Mouse (Mus musculus) embryonic facial prominence, embryonic 13.5 days (tissue): ENCODE results near the gene Notch4. TPM values are rescaled to one million over a fixed set of nuclear protein-coding genes. Genes with fewer than 3 reads are reported as not detected.

Experiments
- ATAC-seq: fragments of 200-750 bp; cut with Nextera tagmentation; 2 replicates; pipeline ENCODE4 v1.8.0; 2017; ENCODE audit warnings: low read depth; ENCODE audit not compliant: insufficient number of reproducible peaks, insufficient read depth, low FRiP score, low TSS enrichment
- H3K27ac ChIP-seq: fragments of 300-500 bp; sonication (generic); 2 replicates; pipeline ENCODE4 v1.5.1; 2015; ENCODE audit warnings: moderate library complexity, mild to moderate bottlenecking, inconsistent platforms
- H3K27me3 ChIP-seq: fragments of 300-500 bp; sonication (generic); 2 replicates; pipeline ENCODE4 v1.6.1; 2015; ENCODE audit warnings: mild to moderate bottlenecking, inconsistent platforms
- H3K36me3 ChIP-seq: fragments of 300-500 bp; sonication (generic); 2 replicates; pipeline ENCODE4 v1.6.1; 2015; ENCODE audit warnings: mild to moderate bottlenecking, inconsistent platforms
- H3K4me1 ChIP-seq: fragments of 300-500 bp; sonication (generic); 2 replicates; pipeline ENCODE4 v1.6.1; 2015; ENCODE audit warnings: inconsistent platforms
- H3K4me2 ChIP-seq: fragments of 300-500 bp; sonication (generic); 2 replicates; pipeline ENCODE4 v1.6.1; 2015; ENCODE audit warnings: moderate library complexity, mild to moderate bottlenecking, inconsistent platforms
- H3K4me3 ChIP-seq: fragments of 300-500 bp; sonication (generic); 2 replicates; pipeline ENCODE4 v1.5.1; 2015; ENCODE audit warnings: mild to moderate bottlenecking, inconsistent platforms
- H3K9ac ChIP-seq: fragments of 300-500 bp; sonication (generic); 2 replicates; pipeline ENCODE4 v1.6.1; 2015; ENCODE audit warnings: mild to moderate bottlenecking, inconsistent platforms
- H3K9me3 ChIP-seq: fragments of 300-500 bp; sonication (generic); 2 replicates; pipeline ENCODE4 v1.6.1; 2016; ENCODE audit warnings: inconsistent platforms
- WGBS: fragments of 180-500 bp; shearing (Covaris S2); methylation state at CpG from one replicate; pipeline ENCODE4 v1.1.7; 2015; ENCODE audit warnings: mixed read lengths; 5-methylcytosine and 5-hydroxymethylcytosine counted together
- polyA plus RNA-seq: library from polyadenylated mRNA; unstranded; fragments of >200 nt; fragmentation: Nextera tagmentation; extraction: Ambion mirVana; gene quantifications from 2 replicates; pipeline ENCODE4 v1.2.1, GENCODE M21; 2015

Notch4 gene
- polyA plus RNA-seq, 1 experiment from 2014 or later, result 4.4 TPM

DNA sequence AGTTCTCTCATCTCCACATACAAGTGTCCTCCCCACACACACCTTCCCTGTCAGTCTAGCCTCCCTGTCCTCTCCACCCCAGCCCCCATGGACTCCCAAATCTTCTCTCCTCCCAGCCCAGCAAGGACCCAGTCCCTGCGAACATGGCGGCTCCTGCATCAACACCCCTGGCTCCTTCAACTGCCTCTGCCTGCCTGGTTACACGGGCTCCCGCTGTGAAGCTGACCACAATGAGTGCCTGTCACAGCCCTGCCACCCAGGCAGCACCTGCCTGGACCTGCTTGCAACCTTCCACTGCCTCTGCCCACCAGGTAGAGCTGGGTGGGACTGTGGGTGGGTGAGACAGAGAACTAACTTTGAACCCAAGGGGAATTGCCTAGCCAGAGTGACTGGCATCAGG lies 5.9 kb downstream of the Notch4 start:
- no peak for ATAC-seq
- Histone ChIP-seq H3K27ac (no peak overlapping the region), H3K9ac (no peak overlapping the region), H3K36me3 (no peaks in the 10 kb centered on the region), H3K4me3 (no peak overlapping the region), H3K9me3 (no peaks in the 10 kb centered on the region), H3K4me1 (no peaks in the 10 kb centered on the region), H3K27me3 (peaks cover 18% of the 10 kb centered on the region; the same call in 1 of the 2 replicates), H3K4me2 (no peak overlapping the region)
- WGBS, result 70% methylated on average over 4 of the region's 4 CpGs

DNA sequence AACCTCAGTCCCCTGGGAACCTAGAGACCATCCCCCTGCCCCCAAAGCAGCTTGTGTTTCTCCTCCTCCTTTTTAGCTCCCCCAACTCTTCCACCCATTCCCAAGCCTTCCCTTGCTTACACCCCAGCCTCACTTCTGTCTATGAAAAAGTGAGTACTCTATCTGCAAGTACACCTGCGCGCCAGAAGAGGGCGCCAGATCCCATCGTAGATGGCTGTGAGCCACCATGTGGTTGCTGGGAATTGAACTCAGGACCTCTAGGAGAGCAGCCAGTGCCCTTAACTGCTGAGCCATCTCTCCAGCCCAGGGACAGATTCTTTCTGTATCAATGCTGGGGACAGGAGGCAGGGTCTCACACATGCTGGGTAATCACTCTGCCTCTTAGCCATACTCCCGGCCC lies 7.8 kb downstream of the Notch4 start:
- whole genome bisulfite sequencing, result 14% methylated on average over 5 of the region's 5 CpGs
- H3K4me3 ChIP-seq, result no peak overlapping the region

DNA sequence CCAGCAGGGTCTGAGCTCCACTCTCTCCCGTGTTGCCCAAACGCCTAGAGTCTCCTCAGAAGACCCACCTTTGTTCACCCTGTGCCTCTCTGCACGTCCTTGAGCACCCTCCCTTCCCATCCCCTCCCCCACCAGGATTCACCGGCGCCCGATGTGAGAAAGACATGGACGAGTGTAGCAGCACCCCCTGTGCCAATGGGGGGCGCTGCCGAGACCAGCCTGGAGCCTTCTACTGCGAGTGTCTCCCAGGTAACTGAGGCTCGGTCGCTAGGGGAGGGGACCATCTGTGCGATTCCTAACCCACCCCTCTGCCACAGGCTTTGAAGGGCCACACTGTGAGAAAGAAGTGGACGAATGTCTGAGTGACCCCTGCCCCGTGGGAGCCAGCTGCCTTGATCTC lies 8.3 kb downstream of the Notch4 start:
- ATAC-seq, result no peak
- Histone ChIP-seq H3K4me3 (no peak overlapping the region), H3K4me2 (no peak overlapping the region), H3K9me3 (no peaks in the 10 kb centered on the region), H3K27ac (no peak overlapping the region), H3K36me3 (no peaks in the 10 kb centered on the region), H3K4me1 (no peaks in the 10 kb centered on the region), H3K9ac (no peak overlapping the region), H3K27me3 (peaks cover 12% of the 10 kb centered on the region; the same call in 1 of the 2 replicates)
- 11% methylated on average over 15 of the region's 15 CpGs for WGBS

More for the DNA sequence above, 7.8 kb downstream of the Notch4 start:
- no peak overlapping the region for H3K27ac ChIP-seq
- no peak for ATAC-seq
- no peaks in the 10 kb centered on the region for H3K4me1 ChIP-seq
- H3K4me2 ChIP-seq, result no peak overlapping the region
- no peaks in the 10 kb centered on the region for H3K36me3 ChIP-seq
- H3K27me3 ChIP-seq, result peaks cover 17% of the 10 kb centered on the region; the same call in 1 of the 2 replicates
- H3K9me3 ChIP-seq, result no peaks in the 10 kb centered on the region
- no peak overlapping the region for H3K9ac ChIP-seq

DNA sequence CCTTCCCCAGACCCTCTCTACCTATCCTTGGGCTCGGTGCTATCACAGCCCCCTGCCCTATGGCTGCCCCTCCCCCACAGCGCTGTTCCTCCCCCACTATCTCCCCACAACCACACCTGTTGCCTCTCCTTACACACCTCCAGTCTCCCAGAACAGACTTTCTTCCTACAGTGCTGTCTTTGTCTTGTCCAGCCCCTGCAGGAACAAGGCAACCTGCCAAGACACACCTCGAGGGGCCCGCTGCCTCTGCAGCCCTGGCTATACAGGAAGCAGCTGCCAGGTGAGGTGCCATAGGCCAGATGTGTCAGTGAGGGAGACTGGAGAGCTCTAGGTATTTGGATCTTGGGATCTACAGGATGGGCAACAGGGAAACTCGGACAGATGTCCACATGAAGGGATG lies 12.5 kb downstream of the Notch4 start:
- 62% methylated on average over 5 of the region's 5 CpGs for WGBS
- no peak overlapping the region for H3K4me3 ChIP-seq
- no peaks in the 10 kb centered on the region for H3K4me1 ChIP-seq
- peaks cover 4% of the 10 kb centered on the region; the same call in 1 of the 2 replicates for H3K27me3 ChIP-seq
- H3K9me3 ChIP-seq, result no peaks in the 10 kb centered on the region
- H3K4me2 ChIP-seq, result no peak overlapping the region
- ATAC-seq, result no peak
- no peaks in the 10 kb centered on the region for H3K36me3 ChIP-seq
- no peak overlapping the region for H3K9ac ChIP-seq
- no peak overlapping the region for H3K27ac ChIP-seq

DNA sequence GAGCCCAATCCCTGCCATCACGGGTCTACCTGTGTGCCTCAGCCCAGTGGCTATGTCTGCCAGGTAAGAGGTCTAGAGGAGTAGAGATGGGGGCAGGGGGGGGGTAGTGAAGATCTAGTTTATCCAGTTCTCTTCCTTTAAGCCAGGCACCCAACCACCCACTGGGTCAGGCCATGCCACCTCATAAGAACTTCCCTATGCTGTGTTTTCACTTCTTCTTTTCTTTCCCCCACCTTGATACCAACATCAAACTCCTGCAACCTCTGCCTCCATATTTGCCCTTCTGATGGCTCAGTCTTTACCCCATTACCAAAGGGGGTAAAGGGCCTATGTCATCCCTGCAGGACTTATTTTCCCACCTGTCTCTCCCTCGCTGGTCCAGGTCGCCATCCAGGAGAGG lies 14.0 kb downstream of the Notch4 start:
- Histone ChIP-seq H3K4me1 (no peaks in the 10 kb centered on the region), H3K36me3 (no peaks in the 10 kb centered on the region), H3K27me3 (peaks cover 4% of the 10 kb centered on the region; the same call in 1 of the 2 replicates), H3K9me3 (no peaks in the 10 kb centered on the region), H3K4me3 (no peak overlapping the region), H3K4me2 (no peak overlapping the region), H3K27ac (no peak overlapping the region), H3K9ac (no peak overlapping the region)
- ATAC-seq, result no peak
- 85% methylated on average over 3 of the region's 3 CpGs for WGBS

DNA sequence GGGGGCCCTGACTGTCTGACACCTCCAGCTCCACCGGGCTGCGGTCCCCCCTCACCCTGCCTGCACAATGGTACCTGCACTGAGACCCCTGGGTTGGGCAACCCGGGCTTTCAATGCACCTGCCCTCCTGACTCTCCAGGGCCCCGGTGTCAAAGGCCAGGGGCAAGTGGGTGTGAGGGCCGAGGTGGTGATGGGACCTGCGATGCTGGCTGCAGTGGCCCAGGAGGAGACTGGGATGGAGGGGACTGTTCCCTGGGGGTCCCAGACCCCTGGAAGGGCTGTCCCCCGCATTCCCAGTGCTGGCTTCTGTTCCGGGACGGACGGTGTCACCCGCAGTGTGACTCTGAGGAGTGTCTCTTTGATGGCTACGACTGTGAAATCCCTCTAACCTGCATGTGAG lies 18.5 kb downstream of the Notch4 start:
- Histone ChIP-seq H3K27me3 (no peaks in the 10 kb centered on the region), H3K4me3 (no peak overlapping the region), H3K4me2 (no peak overlapping the region), H3K36me3 (no peaks in the 10 kb centered on the region), H3K9me3 (no peaks in the 10 kb centered on the region), H3K9ac (no peak overlapping the region), H3K4me1 (peaks cover 15% of the 10 kb centered on the region), H3K27ac (no peak overlapping the region)
- no peak for ATAC-seq
- WGBS, result 86% methylated on average over 12 of the region's 12 CpGs

DNA sequence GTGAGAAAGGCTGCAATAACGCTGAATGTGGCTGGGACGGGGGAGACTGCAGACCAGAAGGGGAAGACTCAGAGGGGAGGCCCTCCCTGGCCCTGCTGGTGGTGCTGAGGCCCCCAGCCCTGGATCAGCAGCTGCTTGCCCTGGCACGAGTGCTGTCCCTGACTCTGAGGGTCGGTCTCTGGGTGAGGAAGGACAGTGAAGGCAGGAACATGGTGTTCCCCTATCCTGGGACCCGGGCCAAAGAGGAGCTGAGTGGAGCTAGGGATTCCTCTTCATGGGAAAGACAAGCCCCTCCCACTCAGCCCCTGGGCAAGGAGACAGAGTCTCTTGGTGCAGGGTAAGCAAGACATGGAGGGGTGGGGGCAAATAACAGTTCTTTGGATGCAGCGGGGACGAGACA lies 19.3 kb downstream of the Notch4 start:
- Histone ChIP-seq H3K9ac (no peak overlapping the region), H3K4me1 (peaks cover 21% of the 10 kb centered on the region), H3K36me3 (no peaks in the 10 kb centered on the region), H3K27me3 (no peaks in the 10 kb centered on the region), H3K9me3 (no peaks in the 10 kb centered on the region), H3K4me3 (no peak overlapping the region), H3K4me2 (no peak overlapping the region), H3K27ac (no peak overlapping the region)
- WGBS, result 55% methylated on average over 7 of the region's 7 CpGs
- ATAC-seq, result no peak

DNA sequence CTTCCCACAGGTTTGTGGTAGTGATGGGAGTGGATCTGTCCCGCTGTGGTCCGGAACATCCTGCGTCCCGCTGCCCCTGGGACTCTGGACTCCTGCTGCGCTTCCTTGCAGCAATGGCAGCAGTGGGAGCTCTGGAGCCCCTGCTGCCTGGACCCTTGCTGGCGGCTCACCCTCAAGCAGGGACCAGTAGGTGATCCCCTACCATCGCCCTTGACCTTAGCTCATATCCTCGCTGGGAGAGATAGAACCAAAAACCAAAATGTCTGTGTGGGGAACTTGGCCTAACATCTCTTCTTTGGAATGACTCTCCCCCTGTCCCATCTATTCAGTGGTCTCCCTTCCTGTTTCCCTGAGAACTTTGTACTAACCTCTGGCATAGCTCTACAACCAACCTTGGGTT lies 19.8 kb downstream of the Notch4 start:
- H3K9me3 ChIP-seq, result no peaks in the 10 kb centered on the region
- no peak overlapping the region for H3K27ac ChIP-seq
- no peaks in the 10 kb centered on the region for H3K36me3 ChIP-seq
- H3K4me3 ChIP-seq, result no peak overlapping the region
- H3K9ac ChIP-seq, result no peak overlapping the region
- no peaks in the 10 kb centered on the region for H3K27me3 ChIP-seq
- peaks cover 24% of the 10 kb centered on the region for H3K4me1 ChIP-seq
- no peak for ATAC-seq
- 81% methylated on average over 8 of the region's 8 CpGs for WGBS
- no peak overlapping the region for H3K4me2 ChIP-seq

DNA sequence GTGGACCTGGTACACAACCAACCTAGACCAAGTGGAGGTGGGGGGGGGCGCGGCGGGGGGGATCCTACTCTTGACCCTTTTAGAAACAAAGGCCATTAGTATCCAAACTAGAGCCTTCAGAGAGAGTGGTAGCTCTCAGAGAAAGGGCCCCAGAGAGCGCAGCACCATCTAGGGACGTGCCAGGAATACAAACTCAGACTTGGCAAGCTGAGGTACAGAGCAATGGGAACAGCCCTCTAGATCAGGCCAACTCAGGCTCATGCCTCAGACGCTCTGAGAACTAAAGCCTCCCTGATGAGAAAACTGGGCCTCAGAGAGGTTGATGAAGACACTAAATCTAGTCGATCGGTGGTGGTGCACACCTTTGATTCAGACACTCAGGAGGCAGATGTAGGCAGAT lies 21.1 kb downstream of the Notch4 start:
- peaks cover 36% of the 10 kb centered on the region for H3K4me1 ChIP-seq
- ATAC-seq, result no peak
- H3K9me3 ChIP-seq, result no peaks in the 10 kb centered on the region
- H3K27me3 ChIP-seq, result no peaks in the 10 kb centered on the region
- no peaks in the 10 kb centered on the region for H3K36me3 ChIP-seq
- H3K27ac ChIP-seq, result no peak overlapping the region
- WGBS, result 91% methylated on average over 8 of the region's 8 CpGs
- H3K4me3 ChIP-seq, result no peak overlapping the region
- no peak overlapping the region for H3K4me2 ChIP-seq
- H3K9ac ChIP-seq, result no peak overlapping the region

DNA sequence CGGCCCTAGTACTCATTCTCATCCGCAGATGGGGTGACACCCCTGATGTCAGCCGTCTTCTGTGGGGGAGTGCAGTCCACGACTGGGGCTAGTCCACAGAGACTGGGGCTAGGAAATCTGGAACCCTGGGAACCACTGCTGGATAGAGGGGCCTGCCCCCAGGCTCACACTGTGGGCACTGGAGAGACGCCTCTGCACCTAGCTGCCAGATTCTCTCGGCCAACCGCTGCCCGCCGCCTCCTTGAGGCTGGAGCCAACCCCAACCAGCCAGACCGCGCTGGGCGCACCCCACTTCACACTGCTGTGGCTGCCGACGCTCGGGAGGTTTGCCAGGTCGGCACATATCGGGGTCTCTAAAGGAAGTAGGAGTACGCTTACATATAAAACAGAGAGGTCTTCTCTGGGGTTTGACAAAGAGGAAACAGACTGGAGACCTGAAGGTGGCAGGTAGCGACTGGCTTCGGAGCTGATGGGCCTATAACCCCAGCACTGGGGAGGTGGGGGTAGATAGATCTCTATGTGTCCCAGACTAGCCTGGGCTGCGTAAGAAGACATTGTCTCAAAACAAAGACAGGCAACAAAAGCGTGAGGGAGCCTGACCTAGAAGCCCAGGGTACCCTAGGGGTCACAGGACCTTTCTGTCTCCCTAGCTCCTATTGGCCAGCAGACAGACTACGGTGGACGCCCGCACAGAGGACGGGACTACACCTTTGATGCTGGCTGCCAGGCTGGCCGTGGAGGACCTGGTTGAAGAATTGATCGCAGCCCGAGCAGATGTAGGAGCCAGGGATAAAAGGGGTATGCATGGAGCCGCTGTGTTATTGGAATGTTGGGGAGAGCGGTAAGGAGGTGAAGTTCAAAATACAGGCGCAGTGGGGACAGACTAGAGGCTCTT lies 22.1 kb downstream of the Notch4 start:
- WGBS, result 22% methylated on average over 32 of the region's 32 CpGs
- peak overlapping the region; percentile 98 for H3K27ac ChIP-seq
- H3K4me1 ChIP-seq, result peaks cover 46% of the 10 kb centered on the region
- peak overlapping the region; percentile 75 for H3K4me3 ChIP-seq
- peak overlapping the region; percentile 95 for H3K9ac ChIP-seq
- H3K27me3 ChIP-seq, result no peaks in the 10 kb centered on the region
- no peaks in the 10 kb centered on the region for H3K36me3 ChIP-seq
- H3K4me2 ChIP-seq, result peak overlapping the region; percentile 91
- H3K9me3 ChIP-seq, result no peaks in the 10 kb centered on the region
- no peak for ATAC-seq

DNA sequence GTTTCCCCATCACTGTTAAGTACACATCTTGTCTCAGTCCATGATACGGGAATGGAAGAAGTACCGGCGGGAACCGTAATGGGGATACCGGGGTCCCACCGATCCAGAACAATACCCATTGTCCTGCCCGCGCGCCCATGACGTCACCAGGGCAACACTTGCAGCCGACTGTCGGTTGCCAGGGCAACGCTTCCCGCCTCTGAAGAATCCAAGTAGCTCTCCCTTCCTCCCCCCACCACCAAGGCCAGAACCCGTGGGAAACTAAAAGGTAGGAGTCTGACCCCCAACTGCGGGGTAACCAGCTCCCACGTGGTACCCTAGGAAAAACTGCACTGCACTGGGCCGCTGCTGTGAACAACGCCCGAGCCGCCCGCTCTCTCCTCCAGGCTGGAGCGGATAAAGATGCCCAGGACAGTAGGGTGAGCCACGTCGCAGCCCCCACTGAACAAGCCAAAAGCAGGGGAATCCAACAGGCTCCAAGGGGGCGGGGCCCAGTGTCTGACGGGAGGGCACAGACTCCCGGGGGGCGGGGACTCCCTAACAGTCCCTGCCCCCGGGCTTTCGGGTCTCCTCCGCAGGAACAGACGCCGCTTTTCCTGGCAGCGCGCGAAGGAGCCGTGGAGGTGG lies 22.8 kb downstream of the Notch4 start:
- peak overlapping the region; percentile 98 for H3K27ac ChIP-seq
- H3K4me2 ChIP-seq, result peak overlapping the region; percentile 91
- no peaks in the 10 kb centered on the region for H3K36me3 ChIP-seq
- H3K4me1 ChIP-seq, result peaks cover 52% of the 10 kb centered on the region
- H3K9me3 ChIP-seq, result no peaks in the 10 kb centered on the region
- no peaks in the 10 kb centered on the region for H3K27me3 ChIP-seq
- peak overlapping the region; percentile 75 for H3K4me3 ChIP-seq
- WGBS, result under 1% methylated on average over 38 of the region's 38 CpGs
- H3K9ac ChIP-seq, result peak overlapping the region; percentile 95
- peak; percentile 79 for ATAC-seq

DNA sequence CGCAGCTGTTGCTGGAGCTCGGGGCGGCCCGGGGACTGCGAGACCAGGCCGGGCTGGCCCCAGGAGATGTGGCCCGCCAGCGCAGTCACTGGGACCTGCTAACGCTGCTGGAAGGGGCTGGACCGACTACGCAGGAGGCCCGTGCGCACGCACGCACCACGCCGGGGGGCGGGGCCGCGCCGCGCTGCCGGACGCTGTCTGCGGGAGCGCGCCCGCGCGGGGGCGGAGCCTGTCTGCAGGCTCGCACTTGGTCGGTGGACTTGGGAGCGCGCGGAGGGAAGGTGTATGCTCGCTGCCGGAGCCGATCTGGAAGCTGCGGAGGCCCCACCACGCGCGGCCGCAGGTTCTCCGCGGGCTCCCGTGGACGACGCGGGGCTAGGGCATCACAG lies 23.3 kb downstream of the Notch4 start:
- WGBS, result under 1% methylated on average over 50 of the region's 50 CpGs
- Histone ChIP-seq H3K27ac (peak overlapping the region; percentile 98), H3K4me1 (peaks cover 52% of the 10 kb centered on the region)

More for the DNA sequence above, 23.3 kb downstream of the Notch4 start:
- ATAC-seq, result peak; percentile 77
- H3K27me3 ChIP-seq, result no peaks in the 10 kb centered on the region
- no peaks in the 10 kb centered on the region for H3K9me3 ChIP-seq
- no peaks in the 10 kb centered on the region for H3K36me3 ChIP-seq
- H3K4me3 ChIP-seq, result peak overlapping the region; percentile 75
- peak overlapping the region; percentile 95 for H3K9ac ChIP-seq
- peak overlapping the region; percentile 91 for H3K4me2 ChIP-seq
